Mouse (Mus musculus): ENCODE results near the gene Tmed10. TPM values are rescaled to one million over a fixed set of nuclear protein-coding genes. Genes with fewer than 3 reads are reported as not detected.

Tmed10 gene
- polyA plus RNA-seq, 1 experiment, result 144 TPM

DNA sequence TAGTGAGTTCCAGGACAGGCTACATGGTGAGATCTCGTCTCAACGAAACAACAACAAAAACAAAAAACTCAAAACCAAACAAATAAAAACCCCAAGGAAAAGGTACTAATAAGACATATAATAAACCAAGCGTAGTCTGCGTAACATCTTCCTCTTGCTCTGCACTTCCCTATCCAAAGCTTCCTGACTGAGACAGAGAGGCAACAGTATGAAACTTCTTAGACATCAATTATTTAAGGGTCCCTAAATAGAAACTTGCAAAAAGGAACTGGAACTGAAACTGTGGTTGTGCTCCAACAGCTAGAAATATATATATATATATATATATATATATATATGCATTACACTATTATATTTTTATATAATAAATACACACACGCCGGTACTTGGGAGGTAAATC, 29.1 kb downstream of the Tmed10 start:
- Histone ChIP-seq H3K27me3 (replicated peaks; ENCODE audit: control insufficient read depth, insufficient read depth, low read length) (no peaks in the 10 kb centered on the region), H3K36me3 (ENCODE audit: control insufficient read depth, insufficient read depth, low read length) (no peaks in the 10 kb centered on the region; the same call in 1 of the 2 replicates), H3K27ac (ENCODE audit: insufficient read depth, low read depth, low read length) (no peak overlapping the region), H3K4me1 (ENCODE audit: control insufficient read depth, insufficient read depth, low read length) (peaks cover 13% of the 10 kb centered on the region; the same call in 1 of the 2 replicates), H3K4me3 (ENCODE audit: insufficient read depth, low read depth, low read length) (no peak overlapping the region)
- 87% methylated on average over 6 of the region's 6 CpGs for WGBS
- DNase-seq, result no peak
- TF ChIP-seq POLR2A (IDR thresholded peaks at IDR 0.05; ENCODE audit: low read depth, low read length), result no peak
- no peak for TF ChIP-seq CTCF (conservative IDR thresholded peaks at IDR 0.05; ENCODE audit: insufficient read depth, insufficient read length, low read depth, low read length)

DNA sequence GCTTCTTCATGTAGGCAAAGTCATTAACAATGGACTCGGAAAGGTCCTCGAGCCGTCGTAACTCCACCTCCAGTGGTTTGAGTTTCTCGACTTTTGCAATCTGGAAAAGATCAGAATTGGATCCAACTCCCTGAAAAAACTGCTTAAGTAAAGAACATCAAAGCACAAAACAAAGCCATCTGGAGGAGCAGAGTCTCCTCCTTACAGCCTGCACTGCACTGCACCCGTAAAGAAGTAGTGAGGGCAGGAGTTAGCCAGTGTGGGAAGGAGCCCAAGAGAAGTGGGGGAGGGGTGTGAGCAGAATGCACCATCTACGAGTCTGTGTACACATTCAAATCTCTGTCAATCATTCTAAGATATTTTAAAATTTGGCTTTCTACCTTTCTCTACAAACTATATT, 30.4 kb downstream of the Tmed10 start:
- Histone ChIP-seq H3K4me3 (ENCODE audit: insufficient read depth, low read depth, low read length) (no peak overlapping the region), H3K36me3 (ENCODE audit: control insufficient read depth, insufficient read depth, low read length) (no peaks in the 10 kb centered on the region; the same call in 1 of the 2 replicates), H3K27ac (ENCODE audit: insufficient read depth, low read depth, low read length) (no peak overlapping the region), H3K27me3 (replicated peaks; ENCODE audit: control insufficient read depth, insufficient read depth, low read length) (no peaks in the 10 kb centered on the region), H3K4me1 (ENCODE audit: control insufficient read depth, insufficient read depth, low read length) (peaks cover 15% of the 10 kb centered on the region; the same call in 1 of the 2 replicates)
- TF ChIP-seq POLR2A (IDR thresholded peaks at IDR 0.05; ENCODE audit: low read depth, low read length) (no peak), CTCF (conservative IDR thresholded peaks at IDR 0.05; ENCODE audit: insufficient read depth, insufficient read length, low read depth, low read length) (no peak)
- WGBS, result 55% methylated on average over 7 of the region's 7 CpGs
- DNase-seq, result no peak

DNA sequence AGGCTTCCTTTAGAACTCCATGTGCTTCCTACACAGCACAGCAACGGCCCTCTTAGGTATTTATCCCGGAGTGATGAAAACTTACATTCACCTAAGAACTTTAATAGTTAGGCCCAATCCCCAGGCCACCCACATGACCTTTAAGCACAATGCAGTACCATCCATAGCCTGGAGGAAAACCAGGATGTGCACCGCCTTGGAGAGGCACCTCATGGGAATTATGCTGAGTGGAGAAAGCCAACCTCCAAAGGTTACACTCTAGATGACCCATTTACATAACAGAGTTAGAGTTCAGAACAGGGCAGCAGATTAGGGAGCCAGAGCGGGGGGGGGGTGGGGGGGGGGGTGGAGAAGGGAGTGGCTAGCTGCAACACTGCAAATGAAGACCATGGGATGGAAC, 32.3 kb downstream of the Tmed10 start:
- 54% methylated on average over 4 of the region's 4 CpGs for WGBS
- no peak for TF ChIP-seq POLR2A (IDR thresholded peaks at IDR 0.05; ENCODE audit: low read depth, low read length)
- TF ChIP-seq CTCF (conservative IDR thresholded peaks at IDR 0.05; ENCODE audit: insufficient read depth, insufficient read length, low read depth, low read length), result no peak

GRCm38 (mm10) chr12:85341131-85341530, 33.5 kb downstream of the Tmed10 start:
- no peak overlapping the region for H3K4me3 ChIP-seq (ENCODE audit: insufficient read depth, low read depth, low read length)
- 39% methylated on average over 1 of the region's 1 CpGs for WGBS
- H3K4me1 ChIP-seq (ENCODE audit: control insufficient read depth, insufficient read depth, low read length), result peaks cover 6% of the 10 kb centered on the region; the same call in 1 of the 2 replicates
- TF ChIP-seq CTCF (conservative IDR thresholded peaks at IDR 0.05; ENCODE audit: insufficient read depth, insufficient read length, low read depth, low read length) (no peak), POLR2A (IDR thresholded peaks at IDR 0.05; ENCODE audit: low read depth, low read length) (no peak)
- no peak overlapping the region for H3K27ac ChIP-seq (ENCODE audit: insufficient read depth, low read depth, low read length)
- no peaks in the 10 kb centered on the region for H3K27me3 ChIP-seq (replicated peaks; ENCODE audit: control insufficient read depth, insufficient read depth, low read length)
- peak; percentile 79 for DNase-seq
- no peaks in the 10 kb centered on the region; the same call in 1 of the 2 replicates for H3K36me3 ChIP-seq (ENCODE audit: control insufficient read depth, insufficient read depth, low read length)

More for the DNA sequence above, 32.3 kb downstream of the Tmed10 start:
- Histone ChIP-seq H3K27me3 (replicated peaks; ENCODE audit: control insufficient read depth, insufficient read depth, low read length) (no peaks in the 10 kb centered on the region), H3K27ac (ENCODE audit: insufficient read depth, low read depth, low read length) (no peak overlapping the region), H3K4me3 (ENCODE audit: insufficient read depth, low read depth, low read length) (no peak overlapping the region), H3K36me3 (ENCODE audit: control insufficient read depth, insufficient read depth, low read length) (no peaks in the 10 kb centered on the region; the same call in 1 of the 2 replicates), H3K4me1 (ENCODE audit: control insufficient read depth, insufficient read depth, low read length) (peaks cover 8% of the 10 kb centered on the region; the same call in 1 of the 2 replicates)
- DNase-seq, result peak; percentile 37

GRCm38 (mm10) chr12:85339947-85340346, 34.7 kb downstream of the Tmed10 start:
- Histone ChIP-seq H3K4me3 (ENCODE audit: insufficient read depth, low read depth, low read length) (peak overlapping the region; percentile 6; the same call in 1 of the 2 replicates), H3K27me3 (replicated peaks; ENCODE audit: control insufficient read depth, insufficient read depth, low read length) (no peaks in the 10 kb centered on the region), H3K4me1 (ENCODE audit: control insufficient read depth, insufficient read depth, low read length) (peaks cover 5% of the 10 kb centered on the region; the same call in 1 of the 2 replicates), H3K36me3 (ENCODE audit: control insufficient read depth, insufficient read depth, low read length) (no peaks in the 10 kb centered on the region; the same call in 1 of the 2 replicates), H3K27ac (ENCODE audit: insufficient read depth, low read depth, low read length) (peak overlapping the region; percentile 0; the same call in 1 of the 2 replicates)
- 23% methylated on average over 4 of the region's 4 CpGs for WGBS
- peak; percentile 20 for DNase-seq
- TF ChIP-seq POLR2A (IDR thresholded peaks at IDR 0.05; ENCODE audit: low read depth, low read length) (no peak), CTCF (conservative IDR thresholded peaks at IDR 0.05; ENCODE audit: insufficient read depth, insufficient read length, low read depth, low read length) (no peak)

- peaks cover 5% of the 10 kb centered on the region; the same call in 1 of the 2 replicates for H3K4me1 ChIP-seq (ENCODE audit: control insufficient read depth, insufficient read depth, low read length)
- TF ChIP-seq CTCF (conservative IDR thresholded peaks at IDR 0.05; ENCODE audit: insufficient read depth, insufficient read length, low read depth, low read length) (no peak), POLR2A (IDR thresholded peaks at IDR 0.05; ENCODE audit: low read depth, low read length) (peak; percentile 53)
- under 1% methylated on average over 36 of the region's 36 CpGs for WGBS
- peak within 1 kb of the TSS; percentile 52 for H3K27ac ChIP-seq (ENCODE audit: insufficient read depth, low read depth, low read length)
- DNase-seq, result peak; percentile 96
- peaks cover 2% of the 10 kb centered on the region; the same call in 1 of the 2 replicates for H3K36me3 ChIP-seq (ENCODE audit: control insufficient read depth, insufficient read depth, low read length)
- no peaks in the 10 kb centered on the region for H3K27me3 ChIP-seq (replicated peaks; ENCODE audit: control insufficient read depth, insufficient read depth, low read length)
- H3K4me3 ChIP-seq (ENCODE audit: insufficient read depth, low read depth, low read length), result peak within 1 kb of the TSS; percentile 58
Measured at GRCm38 (mm10) chr12:85339243-85339729, 35.4 kb downstream of the Tmed10 start, which contains the start of gene Nek9. Gene Nek9 (minus strand): TSS chr12:85339362.

DNA sequence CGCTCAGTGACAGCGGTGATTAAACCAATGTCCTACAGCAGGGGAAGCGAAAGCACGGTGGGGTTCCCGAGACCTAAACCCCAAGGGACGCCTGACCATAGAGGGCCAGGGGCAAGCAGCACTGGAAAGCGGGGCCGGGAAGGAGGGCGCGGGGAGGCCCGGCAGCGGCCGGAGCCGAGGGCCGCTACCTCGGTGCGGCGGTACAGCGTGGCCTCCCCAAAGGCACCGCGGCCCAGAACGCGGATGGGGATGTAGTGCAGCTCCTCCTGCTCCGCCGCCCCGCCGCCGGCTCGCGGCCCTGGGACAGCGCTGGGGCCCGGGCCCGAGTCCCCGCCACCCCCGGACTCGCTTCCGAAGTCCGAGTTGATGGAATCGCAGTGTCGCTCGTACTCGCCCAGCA, 35.8 kb downstream of the Tmed10 start:
- H3K4me1 ChIP-seq (ENCODE audit: control insufficient read depth, insufficient read depth, low read length), result peaks cover 5% of the 10 kb centered on the region; the same call in 1 of the 2 replicates
- H3K27me3 ChIP-seq (replicated peaks; ENCODE audit: control insufficient read depth, insufficient read depth, low read length), result no peaks in the 10 kb centered on the region
- TF ChIP-seq CTCF (conservative IDR thresholded peaks at IDR 0.05; ENCODE audit: insufficient read depth, insufficient read length, low read depth, low read length) (no peak), POLR2A (IDR thresholded peaks at IDR 0.05; ENCODE audit: low read depth, low read length) (no peak)
- DNase-seq, result no peak
- H3K27ac ChIP-seq (ENCODE audit: insufficient read depth, low read depth, low read length), result peak overlapping the region; percentile 52
- peak overlapping the region; percentile 58 for H3K4me3 ChIP-seq (ENCODE audit: insufficient read depth, low read depth, low read length)
- H3K36me3 ChIP-seq (ENCODE audit: control insufficient read depth, insufficient read depth, low read length), result peaks cover 4% of the 10 kb centered on the region; the same call in 1 of the 2 replicates
- WGBS, result 1% methylated on average over 42 of the region's 42 CpGs
